Mouse (Mus musculus) colon, adult 2 months (tissue): Measurements from ENCODE around the gene Atp2a2. TPM values are rescaled to one million over a fixed set of nuclear protein-coding genes. Genes with fewer than 3 reads are reported as not detected.

Source experiments
- polyA plus RNA-seq: library from polyadenylated mRNA; depleted of rRNA; stranded (reverse); fragments of >200 nt; gene quantifications from 2 replicates; pipeline ENCODE4 v1.2.3, GENCODE M21; 2012; rRNA removed

Atp2a2 gene
- polyA plus RNA-seq, result 85.2 and 89.9 TPM in 2 replicates

DNA sequence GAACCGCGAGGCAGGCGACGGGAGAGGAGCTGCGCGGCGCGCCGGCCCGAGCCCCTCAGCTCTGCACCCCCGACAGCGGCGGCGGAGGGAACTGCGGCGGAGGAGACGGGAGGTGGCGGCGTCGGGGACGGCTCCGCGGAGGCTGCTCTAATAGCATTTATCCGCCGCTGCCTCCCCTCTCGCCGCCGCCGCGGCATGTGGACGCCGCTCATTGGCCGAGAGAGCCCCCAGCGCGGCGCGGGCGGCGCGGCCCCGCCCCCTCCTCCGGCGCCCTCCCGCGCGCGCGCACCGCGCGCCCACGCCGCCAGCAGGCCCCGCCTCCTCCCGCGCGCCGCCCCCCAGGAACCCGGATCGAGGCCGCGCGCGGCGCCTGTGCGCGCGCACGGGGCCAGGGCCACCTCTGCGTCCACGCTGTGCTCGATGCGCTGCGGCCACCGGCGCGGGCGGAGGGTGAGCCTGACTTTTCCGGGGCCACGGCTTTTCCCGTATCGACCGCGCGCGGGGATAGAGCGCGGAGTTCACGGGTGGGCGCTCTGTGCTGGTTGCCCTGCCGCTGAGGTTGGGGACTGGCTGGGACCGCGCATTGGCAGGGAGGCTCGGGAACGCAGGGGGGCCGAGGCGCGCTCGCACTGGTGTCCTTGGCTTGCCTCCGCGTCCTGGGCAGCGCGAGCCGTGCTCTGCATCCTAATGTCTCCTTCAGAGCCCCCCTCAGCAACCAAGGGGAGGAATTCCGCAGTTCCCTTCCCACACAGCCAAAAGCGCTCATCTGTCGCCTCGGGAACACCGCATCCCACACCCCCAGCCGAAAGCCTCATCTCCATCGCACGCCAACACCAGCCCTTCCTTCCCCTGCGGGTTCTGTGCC, at the start of gene Atp2a2:
Gene Atp2a2, minus strand, starts transcription at position 149 of the 865 bp plus-strand sequence.

DNA sequence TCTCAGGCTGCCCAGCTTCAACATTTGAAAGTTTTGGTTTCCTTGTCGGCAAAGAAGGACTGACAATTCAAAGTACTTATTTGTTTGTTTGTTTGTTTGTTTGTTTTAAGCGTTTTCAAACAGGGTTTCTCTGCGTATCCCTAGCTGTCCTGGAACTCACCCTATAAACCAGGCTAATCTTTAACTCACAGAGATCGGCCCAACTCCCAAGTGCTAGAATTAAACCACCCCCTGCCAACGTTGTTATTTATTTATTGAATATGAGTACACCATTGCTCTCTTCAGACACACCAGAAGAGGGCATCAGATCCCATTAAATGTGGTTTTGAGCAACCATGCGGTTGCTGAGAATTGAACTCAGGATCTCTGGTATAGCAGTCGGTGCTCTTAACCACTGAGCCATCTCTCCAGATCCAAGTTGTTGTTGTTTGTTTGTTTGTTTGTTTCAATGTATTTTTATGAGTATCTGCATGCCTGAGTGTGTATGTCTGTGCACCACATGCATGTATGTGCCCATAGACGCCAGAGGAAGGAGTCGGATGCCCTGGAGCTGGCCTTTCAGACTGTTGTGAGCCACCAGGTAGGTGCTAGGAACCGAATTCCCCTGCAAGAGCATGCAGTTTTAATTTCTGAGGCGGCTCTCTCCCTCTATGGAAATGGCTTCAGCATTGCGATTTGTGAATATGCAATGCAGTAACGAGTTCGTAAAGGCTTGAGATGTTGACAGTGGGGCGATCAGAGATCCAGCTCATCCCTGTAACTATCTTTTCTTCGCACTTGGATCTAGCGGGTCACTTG, 80.6 kb downstream of the Atp2a2 start, which contains the start of gene Anapc7:
Gene Anapc7, plus strand, starts transcription at position 423 of the 798 bp plus-strand sequence.

Other genes with a start within 250 kb of the Atp2a2 start
- 19.7 and 20.7 TPM in 2 replicates for gene Tctn1, start 237.8 kb downstream of the Atp2a2 start, polyA plus RNA-seq
- 32.6 and 38.3 TPM in 2 replicates for gene Pptc7, start 217.9 kb downstream of the Atp2a2 start, polyA plus RNA-seq
- 2.3 and 2.9 TPM in 2 replicates for gene Rad9b, start 148.0 kb downstream of the Atp2a2 start, polyA plus RNA-seq
- 26.0 and 30.4 TPM in 2 replicates for gene Vps29, start 147.9 kb downstream of the Atp2a2 start, polyA plus RNA-seq
- gene Gpn3, start 130.3 kb downstream of the Atp2a2 start, polyA plus RNA-seq, result 56.5 and 75.0 TPM in 2 replicates
- 7.8 and 8.4 TPM in 2 replicates for gene Fam216a, start 129.9 kb downstream of the Atp2a2 start, polyA plus RNA-seq
- gene Arpc3, start 110.3 kb downstream of the Atp2a2 start, polyA plus RNA-seq, result 155 and 156 TPM in 2 replicates
- gene Anapc7, start 80.5 kb downstream of the Atp2a2 start, polyA plus RNA-seq, result 20.3 and 22.3 TPM in 2 replicates
- gene Ift81, start 112.3 kb upstream of the Atp2a2 start, polyA plus RNA-seq, result 0.99 and 1.5 TPM in 2 replicates
- gene P2rx7, start 141.7 kb upstream of the Atp2a2 start, polyA plus RNA-seq, result 18.6 and 23.0 TPM in 2 replicates
- 178 and 213 TPM in 2 replicates for gene P2rx4, start 205.3 kb upstream of the Atp2a2 start, polyA plus RNA-seq